Mouse (Mus musculus): ENCODE results near the gene Tmem25.

- no peak for TF ChIP-seq CTCF (IDR thresholded peaks at IDR 0.05; ENCODE audit: control insufficient read depth, insufficient read depth, low read length)
- no peak for TF ChIP-seq POLR2A (IDR thresholded peaks at IDR 0.05; ENCODE audit: borderline replicate concordance, control insufficient read depth, low read depth, low read length)
These were observed 48.3 kb upstream of the Tmem25 start for GRCm38 (mm10) chr9:44847446-44847845.

Data from bone marrow, adult 2 months (tissue).